Mouse (Mus musculus) common myeloid progenitor, adult 5-6 weeks (primary cell): ENCODE results near the gene Cxcr5. TPM values are rescaled to one million over a fixed set of nuclear protein-coding genes. Genes with fewer than 3 reads are reported as not detected.

Experiments
- ATAC-seq: replicated peaks from 2 replicates; pipeline ENCODE4 v1.8.0; 2016; ENCODE audit warnings: low read depth, mild to moderate bottlenecking, moderate TSS enrichment, inconsistent platforms; ENCODE audit not compliant: poor library complexity, severe bottlenecking
- total RNA-seq: library from RNA; stranded (forward); fragments of 200-1000, 187-1606 nt; gene quantifications from 2 replicates; pipeline ENCODE4 v1.2.3, GENCODE M21; 2017

The Cxcr5 gene
- not detected in 2 replicates for total RNA-seq

- ATAC-seq, result peak; percentile 64
These were observed at the start of gene Cxcr5 for GRCm38 (mm10) chr9:44561597-44561996. Gene Cxcr5, minus strand, starts transcription at chr9:44561877.

GRCm38 (mm10) chr9:44610371-44610770, 48.7 kb upstream of the Cxcr5 start:
- ATAC-seq, result no peak

GRCm38 (mm10) chr9:44607306-44607705, 45.6 kb upstream of the Cxcr5 start:
- ATAC-seq, result no peak

- ATAC-seq, result no peak
These were observed 45.0 kb upstream of the Cxcr5 start for GRCm38 (mm10) chr9:44606646-44607045.

- peak; percentile 40; the same call in 1 of the 2 replicates for ATAC-seq
These were observed 44.0 kb upstream of the Cxcr5 start for GRCm38 (mm10) chr9:44605616-44606165.

- peak; percentile 24; the same call in 1 of the 2 replicates for ATAC-seq
These were observed 43.3 kb upstream of the Cxcr5 start, which contains the start of gene Ddx6 for GRCm38 (mm10) chr9:44604779-44605615. Gene Ddx6, plus strand, starts transcription at chr9:44604892.

GRCm38 (mm10) chr9:44604290-44604778, 42.7 kb upstream of the Cxcr5 start:
- ATAC-seq, result peak; percentile 48

- peak; percentile 79 for ATAC-seq
These were observed 42.0 kb upstream of the Cxcr5 start for GRCm38 (mm10) chr9:44603454-44604289.

- ATAC-seq, result no peak
These were observed 41.1 kb upstream of the Cxcr5 start for GRCm38 (mm10) chr9:44602766-44603165.

GRCm38 (mm10) chr9:44600801-44601200, 39.1 kb upstream of the Cxcr5 start:
- ATAC-seq, result no peak

GRCm38 (mm10) chr9:44599616-44600015, 37.9 kb upstream of the Cxcr5 start:
- ATAC-seq, result no peak

- ATAC-seq, result no peak
These were observed 37.3 kb upstream of the Cxcr5 start for GRCm38 (mm10) chr9:44598899-44599495.

GRCm38 (mm10) chr9:44597742-44598141, 36.1 kb upstream of the Cxcr5 start:
- no peak for ATAC-seq

GRCm38 (mm10) chr9:44595537-44595930, 33.9 kb upstream of the Cxcr5 start:
- no peak for ATAC-seq

GRCm38 (mm10) chr9:44594901-44595536, 33.3 kb upstream of the Cxcr5 start:
- no peak for ATAC-seq

GRCm38 (mm10) chr9:44593886-44594285, 32.2 kb upstream of the Cxcr5 start:
- ATAC-seq, result no peak

GRCm38 (mm10) chr9:44593221-44593620, 31.5 kb upstream of the Cxcr5 start:
- no peak for ATAC-seq

GRCm38 (mm10) chr9:44591595-44592188, 30.0 kb upstream of the Cxcr5 start:
- no peak for ATAC-seq

- no peak for ATAC-seq
These were observed 29.3 kb upstream of the Cxcr5 start for GRCm38 (mm10) chr9:44590969-44591368.
